Mouse (Mus musculus) megakaryocyte, embryonic 14.5 days (primary cell): Measurements from ENCODE around the gene Rnf40.

Source experiments
- FLI1 ChIP-seq: IDR thresholded peaks from 2 replicates; pipeline ENCODE4 v1.6.1; 2012; ENCODE audit warnings: low read length, inconsistent platforms, mixed read lengths
- GATA1 ChIP-seq: IDR thresholded peaks from 3 replicates; pipeline ENCODE4 v1.6.1; 2012; ENCODE audit warnings: mixed read lengths, low read length, inconsistent platforms, borderline replicate concordance

- TF ChIP-seq GATA1: no peak
- TF ChIP-seq FLI1: no peak
These were observed 14.3 kb downstream of the Rnf40 start for GRCm38 (mm10) chr7:127602903-127603302.
